Mouse (Mus musculus) liver, embryonic 14.5 days (tissue): ENCODE data around the gene Atic.

Experiments used
- CTCF ChIP-seq: IDR thresholded peaks from 2 replicates; pipeline ENCODE4 v1.5.1; 2016; ENCODE audit warnings: antibody characterized with exemption, low read depth, control low read depth
- EP300 ChIP-seq: IDR thresholded peaks from 2 replicates; pipeline ENCODE4 v1.6.1; 2016; ENCODE audit warnings: antibody characterized with exemption, low read depth

DNA sequence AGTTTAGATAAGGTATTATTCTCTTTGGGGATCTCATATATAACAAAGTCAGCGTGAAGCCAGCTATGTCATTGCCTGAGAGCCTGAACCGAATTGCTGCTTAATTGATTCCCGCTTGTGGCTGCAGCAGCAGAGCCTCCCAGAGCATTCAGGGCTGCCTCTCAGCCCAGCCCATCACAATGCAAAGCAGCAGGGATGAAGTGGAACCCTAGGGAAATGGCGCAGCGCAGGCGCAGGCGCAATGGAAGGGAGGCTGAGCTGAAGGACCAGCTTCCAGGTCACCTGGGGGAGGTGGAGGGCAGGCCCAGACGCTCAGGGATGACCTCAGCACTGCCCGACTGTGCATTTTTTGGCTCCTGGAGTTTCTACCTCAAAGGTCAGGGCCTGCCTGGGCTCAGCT lies 49.7 kb upstream of the Atic start:
- TF ChIP-seq EP300: no peak
- TF ChIP-seq CTCF: no peak
